Comparison of ENCODE assay signal across 8 mouse cellular contexts in the genomic region with DNA sequence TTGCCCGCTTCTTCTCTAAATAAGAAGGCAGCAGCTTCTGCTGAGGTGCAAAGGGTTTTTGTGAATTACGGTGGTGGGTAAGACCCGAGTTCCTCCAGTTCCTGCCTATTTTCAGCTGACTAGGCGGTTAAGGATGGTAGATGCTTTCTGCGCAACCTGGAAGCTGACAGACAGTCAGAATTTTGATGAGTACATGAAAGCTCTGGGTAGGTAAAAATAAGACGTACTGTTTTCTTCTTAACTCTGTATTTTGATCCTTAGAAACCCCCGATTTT. TPM values are rescaled to one million over a fixed set of nuclear protein-coding genes. Genes with fewer than 3 reads are reported as not detected.
A peak's percentile ranks its signal among the peaks of the same experiment; 100 is the strongest.
DNase-seq lines count a peak whose midpoint lies in the region; ATAC-seq and TF ChIP-seq lines count a peak whose summit lies in the region.

Fabp7 (plus strand) TSS at position 6 of the 275 bp plus-strand sequence.

- H3K27me3 ChIP-seq in liver, adult 2 months (ENCODE audit: control insufficient read depth, insufficient read depth, low read length): no peaks in the 10 kb centered on the region
- no peaks in the 10 kb centered on the region for H3K27me3 ChIP-seq in intestine, postnatal 0 days (replicated peaks; ENCODE audit: control insufficient read depth, insufficient read depth, low read length)
- H3K27me3 ChIP-seq in neural tube, embryonic 13.5 days: no peaks in the 10 kb centered on the region

- no peaks in the 10 kb centered on the region for H3K4me1 ChIP-seq in liver, adult 2 months (ENCODE audit: control insufficient read depth, insufficient read depth, low read length)
- H3K4me1 ChIP-seq in intestine, postnatal 0 days (replicated peaks; ENCODE audit: control insufficient read depth, insufficient read depth, low read length): no peaks in the 10 kb centered on the region
- peaks cover 39% of the 10 kb centered on the region for H3K4me1 ChIP-seq in neural tube, embryonic 13.5 days (replicated peaks)

- no peak within 1 kb of the TSS for H3K27ac ChIP-seq in liver, adult 2 months (replicated peaks; ENCODE audit: insufficient read depth, low read depth, low read length)
- no peak within 1 kb of the TSS for H3K27ac ChIP-seq in intestine, postnatal 0 days (ENCODE audit: low read depth, low read length)
- peak within 1 kb of the TSS; percentile 89 for H3K27ac ChIP-seq in neural tube, embryonic 13.5 days (replicated peaks)

- H3K36me3 ChIP-seq in liver, adult 2 months (ENCODE audit: control insufficient read depth, insufficient read depth, low read length): no peaks in the 10 kb centered on the region
- H3K36me3 ChIP-seq in intestine, postnatal 0 days (ENCODE audit: control insufficient read depth, insufficient read depth): no peaks in the 10 kb centered on the region
- H3K36me3 ChIP-seq in neural tube, embryonic 13.5 days: no peaks in the 10 kb centered on the region

- ATAC-seq in cerebellum, adult (ENCODE audit: insufficient number of reproducible peaks, low FRiP score, low TSS enrichment): 0 out of 2 replicates have a peak, but pooled peaks have one; percentile 15
- no peak for ATAC-seq in intestine, postnatal 0 days
- no peak; the same call in 1 of the 2 replicates for ATAC-seq in neural tube, embryonic 13.5 days (ENCODE audit: low read depth)

- no peak within 1 kb of the TSS for H3K4me3 ChIP-seq in liver, adult 2 months (ENCODE audit: insufficient read depth, low read depth, low read length)
- no peak within 1 kb of the TSS for H3K4me3 ChIP-seq in intestine, postnatal 0 days (ENCODE audit: low read depth, low read length)
- H3K4me3 ChIP-seq in neural tube, embryonic 13.5 days: peak within 1 kb of the TSS; percentile 43

- no peaks in the 10 kb centered on the region for H3K79me2 ChIP-seq in liver, adult 2 months (ENCODE audit: control insufficient read depth, insufficient read depth, low read length)

- no peak for TF ChIP-seq CTCF in liver, adult 2 months (IDR thresholded peaks at IDR 0.05; ENCODE audit: low read depth, low read length)
- no peak for TF ChIP-seq CTCF in intestine, postnatal 0 days (IDR thresholded peaks at IDR 0.05; ENCODE audit: low read depth)

- 0 out of 2 replicates have a peak within 1 kb of the TSS, but pooled peaks have one; percentile 7 for H3K9ac ChIP-seq in liver, adult 2 months (ENCODE audit: low read depth, low read length)
- H3K9ac ChIP-seq in intestine, postnatal 0 days (ENCODE audit: low read depth, low read length): no peak within 1 kb of the TSS
- peak within 1 kb of the TSS; percentile 73 for H3K9ac ChIP-seq in neural tube, embryonic 13.5 days

- WGBS in liver, adult 2 months: 49% methylated on average over 7 of the region's 7 CpGs
- 37% methylated on average over 7 of the region's 7 CpGs for whole genome bisulfite sequencing in intestine, postnatal 0 days
- 4% methylated on average over 7 of the region's 7 CpGs for WGBS in neural tube, embryonic 13.5 days

- DNase-seq in cerebellum, postnatal 36 days: no peak
- DNase-seq in liver, adult 2 months (ENCODE audit: extremely low read depth, low read depth, low spot score): no peak
- DNase-seq in liver: no peak
- no peak for DNase-seq in thymus, postnatal 14 days
- DNase-seq in spleen, postnatal 36 days (ENCODE audit: low spot score in 2 of 2): no peak

- no peak for TF ChIP-seq POLR2A in liver, adult 2 months (IDR thresholded peaks at IDR 0.05; ENCODE audit: extremely low read depth, insufficient read depth, low read length)

- H3K9me3 ChIP-seq in intestine, postnatal 0 days (ENCODE audit: control insufficient read depth): no peaks in the 10 kb centered on the region
- H3K9me3 ChIP-seq in neural tube, embryonic 13.5 days: no peaks in the 10 kb centered on the region

- 0 out of 2 replicates have a peak within 1 kb of the TSS, but pooled peaks have one; percentile 6 for H3K4me2 ChIP-seq in intestine, postnatal 0 days (replicated peaks; ENCODE audit: low read depth)
- H3K4me2 ChIP-seq in neural tube, embryonic 13.5 days: peak within 1 kb of the TSS; percentile 56

RNA-seq across cellular contexts. Expression of gene Fabp7, which starts in this region (rescaled TPM):
- 5.9 and 10.0 TPM in 2 replicates for total RNA-seq in liver, adult 2 months (2014; rRNA removed)
- 0.59 and 0.61 TPM in 2 replicates for polyA plus RNA-seq in liver, adult 2 months (2012; rRNA removed)
- 27.7 and 29.6 TPM in 2 replicates for polyA plus RNA-seq in intestine, postnatal 0 days (2015; fragmentation: Nextera tagmentation; extraction: Ambion mirVana)
- 2,540 and 2,743 TPM in 2 replicates for polyA plus RNA-seq in neural tube, embryonic 13.5 days (2015; fragmentation: Nextera tagmentation; extraction: Ambion mirVana)

Comparison
In these comparisons a context has a peak if more than half of its experiments do, and no peak if none do; other contexts are left out.
1. RNA of gene Fabp7 (polyA plus RNA-seq): 2,540 to 2,743 TPM in neural tube, embryonic 13.5 days; 27.7 to 29.6 TPM in intestine, postnatal 0 days and 0.59 to 0.61 TPM in liver, adult 2 months; every median in the first group is over 10 times any median in the second.